Mouse (Mus musculus) adipocyte (in vitro differentiated cells): ENCODE results near the gene Ccm2.

ENCODE experiments used
- DNase-seq: peaks from one replicate; pipeline ENCODE4 v3.0.0-alpha.2; 2016; ENCODE audit warnings: low spot score

Ccm2 gene

DNA sequence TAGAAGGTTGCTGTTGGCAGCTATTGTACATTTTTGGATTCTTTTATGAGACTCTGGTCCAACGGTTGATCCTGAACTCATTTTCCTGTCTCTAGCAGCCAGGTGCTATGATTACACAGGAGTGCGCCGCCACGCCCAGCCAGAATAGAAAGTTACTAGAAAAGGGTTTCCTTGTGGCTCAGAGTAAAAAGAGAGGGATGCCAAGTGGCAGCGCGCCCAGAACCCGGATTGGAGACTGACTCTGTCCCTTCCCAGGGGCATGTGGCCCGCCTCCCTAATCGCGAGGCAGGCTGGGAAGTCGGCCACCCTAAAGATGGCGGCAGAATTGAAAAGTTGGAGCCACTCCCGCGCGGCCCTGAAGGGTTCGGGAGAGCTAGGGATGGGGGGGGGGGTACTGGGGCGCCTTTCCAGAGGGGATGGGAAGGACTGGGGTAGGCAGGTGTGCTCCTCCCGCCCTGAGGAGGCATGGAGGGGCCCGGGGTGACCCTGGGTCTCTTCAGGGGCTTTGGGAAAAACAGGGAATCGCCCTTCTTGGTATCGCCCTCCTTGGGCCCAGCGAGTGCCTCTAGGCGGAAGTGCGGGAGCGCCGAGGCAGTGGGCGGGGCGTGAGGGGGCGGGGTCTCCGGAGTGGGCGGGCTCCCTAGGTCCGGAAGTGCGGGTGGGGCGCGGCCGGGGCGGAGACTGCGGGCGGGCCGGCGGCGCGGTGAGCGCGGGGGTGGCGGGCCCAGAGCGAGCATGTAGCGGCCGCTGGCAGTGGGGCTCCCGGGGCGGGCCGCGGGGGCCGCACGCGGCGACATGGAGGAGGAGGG is at the start of gene Ccm2:
Ccm2 (plus strand) TSS at position 683 of the 809 bp plus-strand sequence.
- peak; percentile 99 for DNase-seq

DNA sequence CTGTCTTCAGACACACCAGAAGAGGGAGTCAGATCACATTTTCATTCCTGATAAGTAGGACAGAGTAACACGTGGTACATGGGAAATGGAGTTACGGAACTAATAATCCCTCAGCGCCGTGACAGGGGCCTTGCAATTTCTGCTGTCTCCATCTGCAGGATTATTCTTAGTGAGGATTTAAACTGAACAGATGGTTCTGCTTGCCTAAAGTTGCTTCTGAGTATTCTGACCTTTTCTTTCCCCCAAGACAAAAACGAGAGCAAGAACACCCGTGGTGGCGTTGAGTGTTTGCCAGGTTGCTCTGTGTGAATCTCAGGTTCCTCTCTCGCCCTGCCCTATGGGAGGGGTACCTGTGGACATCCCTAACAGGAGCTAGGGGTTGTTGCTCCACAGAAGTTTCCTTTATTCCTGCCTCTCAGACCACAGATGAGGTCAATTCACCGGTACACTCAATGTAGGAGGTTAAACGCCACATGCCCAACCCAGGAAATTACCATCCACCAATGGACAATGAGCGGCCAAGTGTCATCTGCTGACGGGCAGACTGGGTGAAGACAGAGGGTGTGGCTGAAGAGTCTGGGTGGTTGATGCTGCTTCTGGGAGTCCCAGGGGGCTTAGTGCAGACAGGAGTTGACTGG is 49.3 kb upstream of the Ccm2 start:
- DNase-seq: no peak

DNA sequence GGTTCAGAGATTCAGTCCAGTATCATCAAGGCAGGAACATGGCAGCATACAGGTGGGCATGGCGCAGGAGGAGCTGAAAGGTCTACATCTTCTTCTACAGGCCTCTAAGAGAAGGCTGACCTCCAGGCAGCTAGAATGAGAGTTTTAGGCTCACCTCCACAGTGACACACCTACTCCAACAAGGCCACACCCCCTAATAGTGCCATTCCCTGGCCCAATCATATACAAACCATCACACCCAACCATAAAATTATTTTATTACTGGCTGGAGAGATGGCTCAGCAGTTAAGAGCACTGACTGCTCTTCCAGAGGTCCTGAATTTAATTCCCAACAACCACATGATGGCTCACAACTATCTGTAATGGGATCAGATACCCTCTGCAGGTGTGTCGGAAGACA is 44.2 kb upstream of the Ccm2 start:
- DNase-seq: no peak

DNA sequence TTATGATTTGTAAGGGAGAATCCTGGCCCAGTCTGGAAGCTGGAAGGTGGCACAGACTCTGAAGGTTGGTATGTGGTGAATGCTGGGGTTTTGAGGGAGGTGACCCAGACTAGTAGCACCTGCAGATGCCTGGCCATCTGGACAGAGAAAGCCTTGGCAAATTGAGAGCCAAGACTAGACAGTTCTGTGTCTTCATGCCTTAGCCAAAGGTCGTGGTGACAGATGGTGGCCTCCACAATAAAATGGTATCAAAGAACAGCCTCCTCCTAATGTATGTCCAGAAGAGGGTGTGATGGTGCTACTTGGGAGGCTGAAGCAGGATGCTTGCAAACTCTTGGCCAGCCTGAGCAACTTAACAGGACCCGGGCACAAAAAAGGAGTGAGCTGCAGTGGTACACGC is 42.5 kb upstream of the Ccm2 start:
- DNase-seq: no peak

DNA sequence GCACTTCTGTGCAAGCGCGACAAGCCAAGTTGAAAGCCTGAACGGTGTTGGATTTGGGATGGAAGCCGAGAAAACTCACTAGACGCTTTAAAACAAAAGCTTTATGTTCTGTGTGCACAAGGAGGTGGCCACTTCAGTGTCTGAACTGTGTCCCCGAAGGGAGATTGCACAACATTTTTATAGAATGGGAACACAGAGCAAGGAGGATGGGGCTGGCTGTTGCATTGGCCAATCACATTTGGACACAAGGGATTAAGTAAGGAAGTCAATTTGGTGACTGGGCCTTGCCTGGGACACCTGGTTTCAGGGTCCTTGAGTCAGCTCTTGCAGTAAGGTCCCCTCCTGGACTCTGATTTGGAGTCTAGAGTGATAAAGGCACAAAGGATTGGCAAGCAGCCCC is 42.0 kb upstream of the Ccm2 start:
- peak; percentile 81 for DNase-seq

DNA sequence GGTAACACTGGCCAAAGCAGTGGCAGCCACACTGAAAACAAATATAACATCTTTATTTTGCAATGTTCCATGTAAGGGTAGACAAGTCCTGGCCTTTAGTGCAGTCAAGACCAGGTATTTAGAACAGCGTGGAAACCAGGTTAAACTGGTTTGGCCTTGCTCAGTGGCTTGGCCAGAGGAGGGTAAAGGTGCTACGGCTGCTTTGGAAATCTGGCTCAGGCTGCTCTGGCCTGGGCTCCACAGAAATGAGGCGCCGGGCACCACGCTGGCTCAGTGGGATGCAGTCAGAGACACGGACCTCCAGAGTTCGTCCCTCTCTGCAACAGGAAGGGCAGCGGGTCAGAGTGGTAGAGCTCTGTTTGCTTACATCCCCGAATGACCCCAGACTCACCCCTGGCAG is 40.2 kb upstream of the Ccm2 start:
- DNase-seq: no peak

DNA sequence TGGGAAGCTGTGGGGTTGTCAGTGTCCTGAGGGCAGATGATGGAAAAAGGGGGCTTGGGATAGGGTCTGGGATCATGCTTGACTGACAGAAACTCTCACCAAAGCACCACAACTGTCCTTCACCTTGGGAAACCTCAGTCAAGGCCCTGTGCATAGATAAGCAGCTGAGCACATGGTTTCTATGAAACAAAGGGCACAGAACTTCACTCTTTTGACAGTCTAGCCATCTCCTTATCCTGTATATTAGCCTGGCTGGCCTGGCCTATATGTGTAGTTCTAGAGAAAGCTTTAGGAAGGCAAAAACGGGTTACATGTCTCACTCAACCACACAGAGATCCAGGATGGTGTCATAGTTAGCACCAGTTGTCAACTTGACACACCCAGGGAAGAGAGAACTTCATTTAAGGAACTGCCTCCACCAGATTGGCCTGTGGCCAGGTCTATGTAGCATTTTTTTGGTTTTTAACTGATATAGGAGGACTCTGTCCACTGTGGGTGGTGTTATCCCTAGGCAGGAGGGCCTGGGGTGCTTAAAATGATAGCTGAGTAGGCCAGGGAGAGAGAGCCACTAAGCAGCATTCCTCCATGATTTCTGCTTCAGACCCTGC is 38.3 kb upstream of the Ccm2 start:
- DNase-seq: no peak

DNA sequence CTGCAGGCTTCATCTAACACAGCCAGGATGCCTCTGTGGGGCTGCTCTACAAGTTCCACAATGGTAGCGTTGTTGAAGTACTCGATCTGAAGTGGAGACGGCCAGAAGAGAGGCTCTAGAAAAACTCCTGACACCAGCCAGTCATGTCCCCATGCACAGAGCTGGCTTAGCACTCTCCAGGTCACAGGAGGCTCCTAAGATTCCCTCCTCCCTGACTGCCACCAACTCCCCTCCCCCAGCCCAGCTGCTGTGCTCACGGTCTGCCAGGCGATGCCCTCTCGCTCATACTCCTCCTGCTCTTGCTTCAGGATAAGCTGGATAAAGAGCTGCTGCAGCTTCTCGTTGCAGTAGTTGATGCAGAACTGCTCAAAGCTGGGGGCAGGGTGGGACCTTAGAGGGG is 31.9 kb upstream of the Ccm2 start:
- no peak for DNase-seq

DNA sequence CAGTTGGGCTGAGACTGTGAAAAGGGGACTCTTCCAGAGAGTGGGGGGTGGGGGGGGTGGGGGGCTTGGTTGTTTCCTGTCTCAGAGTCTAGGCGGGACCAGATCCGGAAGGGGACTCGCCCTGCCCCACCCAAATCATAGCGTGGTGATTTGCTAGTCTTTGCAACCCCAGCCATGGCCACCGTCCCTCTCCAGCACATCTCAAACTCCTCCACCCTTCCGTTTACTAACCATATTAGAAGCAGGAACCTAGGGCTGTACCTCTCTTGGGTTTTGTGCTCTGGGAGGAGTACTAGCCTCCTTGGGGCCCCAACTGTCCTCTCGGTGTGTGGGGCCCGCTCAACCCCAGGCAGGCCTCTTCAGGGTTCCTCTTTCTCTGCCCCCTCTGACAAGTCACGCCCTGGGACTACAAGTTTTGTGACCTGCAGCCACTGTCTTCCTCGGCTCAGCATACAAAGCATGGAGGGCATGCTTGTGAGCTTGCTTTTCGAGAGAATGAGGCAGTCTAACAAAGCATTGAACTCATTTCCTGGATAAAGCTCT is 27.1 kb upstream of the Ccm2 start:
- no peak for DNase-seq

DNA sequence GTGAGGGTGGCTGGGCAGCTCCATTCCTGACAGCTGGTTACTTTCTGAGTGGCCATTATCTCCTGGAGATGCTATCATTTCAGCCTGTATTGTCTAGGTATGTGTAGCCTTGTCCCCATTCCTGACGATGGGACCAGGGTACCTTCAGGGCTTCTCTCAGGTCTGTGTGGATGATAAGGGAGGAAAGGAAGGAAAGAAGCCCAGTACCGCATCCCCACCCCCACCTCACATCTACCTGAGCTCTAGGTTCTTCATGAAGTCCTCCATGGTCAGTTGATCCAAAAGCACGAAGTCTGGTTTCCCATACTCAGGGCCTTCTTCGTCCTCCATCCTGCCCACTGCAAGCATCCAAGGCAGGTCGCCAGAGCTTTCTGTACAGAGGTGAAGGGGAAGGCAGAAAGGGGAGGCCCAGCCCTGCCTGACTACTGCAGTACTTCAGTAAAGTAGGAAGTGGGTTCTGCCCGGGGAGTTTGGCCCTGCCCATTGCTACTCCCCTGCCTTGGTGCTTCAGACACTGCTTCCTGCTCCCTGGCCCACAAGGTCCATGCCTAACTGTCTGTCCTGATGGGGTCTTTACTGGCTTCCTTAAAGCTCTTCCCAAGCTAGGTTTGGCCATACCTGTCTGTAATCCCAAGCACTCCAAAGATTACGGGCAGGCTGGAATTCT is 26.0 kb upstream of the Ccm2 start, which contains the start of gene Myo1g:
Myo1g (minus strand) TSS at position 459 of the 667 bp plus-strand sequence.
- no peak for DNase-seq

DNA sequence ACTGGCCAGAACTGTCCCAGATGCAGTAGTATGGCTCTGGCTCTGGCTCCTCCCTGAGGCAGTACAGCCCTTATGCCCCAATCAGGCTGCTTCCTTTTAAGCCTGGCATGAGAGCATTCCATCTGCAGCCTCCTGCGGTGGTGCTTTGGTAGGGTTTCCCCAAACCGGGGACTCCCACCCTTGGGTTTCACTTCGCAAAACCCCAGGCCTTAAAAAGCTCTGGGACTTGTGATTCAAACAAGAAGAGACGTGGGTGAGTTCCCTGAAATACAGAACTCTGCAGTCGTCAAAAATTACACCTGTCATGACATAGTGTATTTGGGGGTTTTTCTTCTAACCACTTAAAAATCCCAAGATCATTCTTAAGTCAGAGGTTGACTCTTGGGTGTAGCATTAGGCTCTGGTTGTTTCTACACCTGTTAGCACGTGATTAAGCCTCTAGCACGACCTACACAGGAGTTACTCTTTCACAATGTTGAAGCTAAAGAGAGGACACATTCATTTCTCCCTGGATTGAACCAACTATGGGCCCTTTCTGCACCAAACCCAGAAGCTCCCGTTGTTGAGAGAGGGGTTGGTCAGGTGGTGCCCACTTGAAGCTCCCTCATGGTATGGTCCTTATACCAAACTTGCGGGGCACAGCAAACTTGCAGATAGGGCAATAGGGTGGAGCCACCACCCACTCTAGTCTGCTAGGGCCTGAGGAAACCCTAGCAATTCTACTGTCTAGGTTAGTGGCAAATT is 23.7 kb upstream of the Ccm2 start:
- DNase-seq: no peak

DNA sequence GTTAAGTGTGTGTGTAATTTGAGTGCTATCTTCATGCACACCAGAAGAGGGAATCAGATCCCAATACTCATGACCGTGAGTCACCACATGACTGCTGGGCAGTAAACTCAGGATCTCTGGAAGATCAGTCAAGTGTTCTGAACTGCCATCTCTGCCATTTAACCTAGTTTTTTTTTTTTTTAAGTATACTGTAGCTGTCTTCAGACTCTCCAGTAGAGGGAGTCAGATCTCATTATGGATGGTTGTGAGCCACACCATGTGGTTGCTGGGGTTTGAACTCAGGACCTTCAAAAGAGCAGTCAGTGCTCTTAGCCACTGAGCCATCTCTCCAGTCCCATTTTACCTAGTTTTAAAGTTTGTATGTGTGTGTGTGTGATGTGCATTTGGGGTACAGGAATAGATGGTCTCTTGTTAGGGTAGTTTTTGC is 23.0 kb upstream of the Ccm2 start:
- no peak for DNase-seq

DNA sequence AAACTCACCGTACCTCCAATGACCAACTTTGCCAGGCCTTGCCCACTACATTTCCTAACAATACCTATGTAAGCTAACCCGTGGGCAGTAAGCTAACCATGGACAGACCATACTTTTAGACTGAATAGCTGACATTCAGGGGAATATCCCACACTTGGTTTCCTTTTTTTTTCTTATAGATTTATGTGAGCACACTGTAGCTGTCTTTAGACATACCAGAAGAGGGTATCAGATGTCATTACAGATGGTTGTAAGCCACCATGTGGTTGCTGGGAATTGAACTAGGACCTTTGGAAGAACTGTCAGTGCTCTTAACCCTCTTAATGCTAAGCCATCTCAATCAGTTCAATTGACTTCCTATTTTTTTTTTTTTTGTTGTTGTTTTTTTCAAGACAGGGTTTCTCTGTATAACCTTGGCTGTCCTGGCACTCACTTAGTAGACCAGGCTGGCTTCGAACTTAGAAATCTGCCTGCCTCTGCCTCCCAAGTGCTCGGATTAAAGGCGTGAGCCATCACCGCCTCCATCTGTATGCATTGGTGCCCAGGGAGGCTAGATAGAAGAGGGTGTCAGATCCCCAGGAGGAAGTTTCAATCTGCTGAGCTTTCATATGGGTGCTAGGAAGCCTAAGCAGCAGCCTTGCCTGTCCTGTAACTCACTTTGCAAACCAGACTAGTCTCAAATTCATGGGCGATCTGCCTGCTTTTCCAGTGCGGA is 22.4 kb upstream of the Ccm2 start:
- no peak for DNase-seq

DNA sequence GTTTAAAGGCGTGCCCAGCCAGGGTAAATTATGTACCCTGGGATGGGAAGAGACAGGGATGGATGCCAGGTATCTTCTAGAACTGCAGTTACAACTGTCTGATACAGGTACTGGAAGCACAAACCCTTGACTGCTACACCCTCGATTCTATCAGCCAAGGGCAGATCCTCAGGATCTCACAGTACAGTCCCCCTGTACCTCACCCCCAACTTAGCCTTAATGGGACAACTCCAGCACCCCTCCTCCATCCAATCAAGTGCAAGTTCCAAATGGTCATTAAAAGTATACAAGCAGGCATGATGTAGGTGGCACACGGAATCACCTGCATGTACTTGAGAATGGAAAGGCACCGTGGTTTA is 21.8 kb upstream of the Ccm2 start:
- DNase-seq: no peak

DNA sequence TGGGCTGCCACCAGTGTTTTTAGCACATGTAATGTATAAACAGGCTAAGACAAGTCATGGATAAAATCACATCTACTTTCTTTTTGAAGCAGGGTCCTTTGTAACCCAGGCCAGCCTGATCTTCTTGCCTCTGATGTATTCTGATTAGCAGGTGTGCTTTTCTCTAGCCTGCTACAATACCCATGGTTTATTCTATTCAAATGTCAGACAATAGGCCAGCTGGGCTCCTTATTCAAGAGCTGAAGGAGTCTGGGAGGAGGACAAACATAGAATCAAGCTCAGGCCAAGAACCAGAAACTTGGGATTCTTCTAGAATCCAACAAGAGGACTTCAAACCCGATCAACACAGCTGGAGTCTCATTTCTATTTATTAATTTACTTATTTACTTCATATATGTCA is 21.4 kb upstream of the Ccm2 start:
- no peak for DNase-seq

DNA sequence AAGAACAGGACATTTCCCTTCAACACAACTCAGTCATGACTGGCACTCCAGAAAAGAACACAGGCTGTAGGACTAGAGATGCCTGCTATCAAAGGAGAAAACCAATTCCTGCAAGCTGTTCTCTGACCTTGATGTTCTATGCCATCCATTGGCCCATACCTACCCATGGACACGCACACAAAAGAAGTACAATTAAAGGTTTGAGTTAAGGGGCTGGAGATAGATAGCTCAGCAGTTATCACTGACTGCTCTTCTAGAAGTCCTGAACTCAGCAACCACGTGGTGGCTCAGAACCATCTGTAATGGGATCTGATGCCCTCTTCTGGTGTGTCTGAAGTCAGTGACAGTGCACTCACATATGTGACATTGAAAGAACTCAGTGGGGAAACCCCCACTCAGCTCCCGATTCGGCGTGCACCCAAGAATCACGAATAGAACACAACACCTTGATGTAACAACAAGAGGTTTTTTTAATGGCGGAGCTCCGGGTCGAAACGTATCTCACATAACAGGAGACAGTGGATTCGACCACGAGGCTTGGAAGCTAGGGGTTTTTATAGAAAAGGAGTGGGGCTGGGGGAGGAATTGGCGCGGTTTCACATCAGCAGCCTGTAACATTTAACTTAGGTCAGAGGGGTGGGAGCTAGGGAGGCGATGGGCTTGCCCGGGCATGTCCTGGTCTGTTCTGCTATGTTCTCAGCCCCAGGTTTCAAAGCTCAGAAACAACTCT is 20.0 kb upstream of the Ccm2 start:
- peak; percentile 47 for DNase-seq

DNA sequence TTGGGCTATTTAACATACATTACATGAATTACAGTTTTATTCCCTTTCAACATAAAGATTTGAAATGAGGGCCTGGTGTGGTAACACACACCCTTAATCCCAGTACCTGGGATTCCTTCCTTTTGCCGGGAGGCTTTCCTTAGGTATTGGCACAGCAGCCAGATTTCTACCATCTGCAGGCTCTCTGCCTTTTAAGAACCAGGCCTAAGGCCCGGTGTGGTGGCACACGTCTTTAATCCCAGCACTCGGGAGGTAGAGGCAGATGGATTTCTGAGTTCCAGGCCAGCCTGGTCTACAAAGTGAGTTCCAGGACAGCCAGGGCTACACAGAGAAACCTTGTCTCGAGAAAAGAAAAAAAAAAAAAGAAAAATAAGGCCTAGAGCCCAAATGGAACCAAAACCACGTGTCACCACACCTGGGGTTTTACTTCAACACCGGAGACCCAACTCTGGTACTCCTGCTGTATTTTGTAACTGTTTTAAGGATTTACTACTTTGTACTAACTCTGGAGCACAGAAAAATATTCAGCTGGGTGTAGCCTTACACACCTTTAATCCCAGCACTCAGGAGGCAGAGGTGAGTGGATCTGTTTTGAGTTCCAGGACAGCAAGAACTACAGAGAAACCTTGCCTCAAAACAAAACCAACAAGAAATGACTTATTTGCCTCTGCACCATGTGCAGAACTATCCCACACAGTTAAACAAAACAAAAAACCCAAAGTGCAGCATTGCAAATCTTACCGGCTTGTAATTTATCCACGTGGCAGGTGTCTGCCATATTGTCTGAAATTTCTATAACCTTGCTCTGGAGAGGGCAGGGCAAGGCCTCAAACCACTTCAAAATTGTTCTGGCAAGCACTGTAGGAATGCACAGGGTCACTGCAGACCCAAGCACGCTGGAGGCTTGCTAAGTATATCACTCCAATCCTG is 19.2 kb upstream of the Ccm2 start:
- DNase-seq: peak; percentile 26

DNA sequence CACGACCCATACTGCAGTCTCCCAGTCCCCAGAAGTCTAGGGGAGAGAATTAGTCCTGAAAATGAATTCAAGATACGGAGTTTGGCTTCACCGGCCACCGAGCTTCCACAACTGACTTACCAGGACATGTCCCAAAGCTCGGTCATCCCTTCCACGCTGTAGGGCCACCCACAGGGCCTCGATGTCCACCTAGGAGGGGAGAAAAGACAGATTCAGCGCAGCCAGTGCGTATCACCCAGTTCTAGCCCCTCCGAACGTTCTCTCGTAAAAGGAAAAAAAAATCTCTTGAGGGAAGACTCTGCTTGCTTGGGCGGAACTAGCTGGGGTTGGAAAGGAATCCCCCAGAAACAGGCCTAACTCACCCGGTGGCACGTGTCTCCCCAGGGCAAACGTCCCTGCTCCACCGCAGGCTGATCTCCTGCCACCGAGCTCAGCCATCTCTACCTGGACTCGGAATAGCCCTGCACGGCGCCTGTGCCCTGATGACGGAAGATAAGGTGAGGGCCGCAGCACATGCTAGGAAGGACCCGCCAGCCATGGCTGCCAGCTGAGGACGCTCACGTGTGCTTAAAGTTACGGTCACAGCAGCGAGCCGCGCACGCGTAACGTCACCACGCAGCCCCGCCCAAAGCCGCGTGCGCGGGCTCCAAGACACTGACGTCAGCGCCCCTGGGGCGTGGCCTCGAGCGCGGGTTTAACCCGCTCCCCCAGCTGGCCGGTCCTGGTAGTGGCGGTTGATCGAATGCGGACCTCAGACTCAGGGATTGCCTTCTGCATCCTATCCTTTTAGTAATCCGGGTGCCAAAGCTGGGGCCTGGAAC is 18.3 kb upstream of the Ccm2 start:
- DNase-seq: peak; percentile 98
